In genomic region chr5:20880797-20881775, GRCm38 (mm10) we compare ENCODE assay signal across 8 mouse cellular contexts. TPM values are rescaled to one million over a fixed set of nuclear protein-coding genes. Genes with fewer than 3 reads are reported as not detected.
DNase-seq lines count a peak whose midpoint lies in the region; ATAC-seq and TF ChIP-seq lines count a peak whose summit lies in the region.

No protein-coding gene starts in this region.

- peak; percentile 4; the same call in 1 of the 2 replicates for TF ChIP-seq CTCF in gastrocnemius, adult 2 months (IDR thresholded peaks at IDR 0.05)

- peak; percentile 51 for ATAC-seq in intestine, embryonic 14.5 days (replicated peaks; ENCODE audit: low FRiP score, low TSS enrichment, low read depth)

- 1% methylated on average over 55 of the region's 64 CpGs for WGBS in intestine, embryonic 14.5 days

- no peaks in the 10 kb centered on the region for H3K27me3 ChIP-seq in intestine, embryonic 14.5 days (replicated peaks; ENCODE audit: control insufficient read depth, insufficient read depth, low read length)
- no peaks in the 10 kb centered on the region for H3K27me3 ChIP-seq in megakaryocyte, embryonic 14.5 days (replicated peaks)

- intact Hi-C loops in gastrocnemius, adult 2 months (cut with DNase I), result loop anchor here (5.0 kb wide), 1 partner anchor 176 kb away; the partner anchor contains the start of gene Ptpn12
- intact Hi-C loops in left cerebral cortex, postnatal 14 days (cut with DNase I), result no loop called here

- H3K9me3 ChIP-seq in intestine, embryonic 14.5 days (ENCODE audit: control insufficient read depth, low read length), result no peaks in the 10 kb centered on the region
- no peaks in the 10 kb centered on the region for H3K9me3 ChIP-seq in megakaryocyte, embryonic 14.5 days

- 0 out of 2 replicates have a peak, but pooled peaks cover under 1% of the 10 kb centered on the region for H3K36me3 ChIP-seq in intestine, embryonic 14.5 days (ENCODE audit: control insufficient read depth, insufficient read depth, low read length)
- H3K36me3 ChIP-seq in megakaryocyte, embryonic 14.5 days (replicated peaks; ENCODE audit: low read length), result peaks cover 15% of the 10 kb centered on the region

- H3K9ac ChIP-seq in intestine, embryonic 14.5 days (ENCODE audit: low read length), result peak overlapping the region; percentile 72

- peak; percentile 69 for DNase-seq in R1 (ENCODE audit: low read depth, low spot score)
- DNase-seq in cerebellum, postnatal 36 days, result peak; percentile 60 to 64
- peak; percentile 80 for DNase-seq in gastrocnemius, adult 2 months
- peak; percentile 82 for DNase-seq in intestine, embryonic 14.5 days (ENCODE audit: low spot score)
- peak; percentile 53 to 58 for DNase-seq in left cerebral cortex, postnatal 14 days (ENCODE audit: low spot score in 2 of 2)
- DNase-seq in right cerebral cortex, postnatal 10 days (ENCODE audit: low spot score in 2 of 2), result peak; percentile 64 to 67
- DNase-seq in urinary bladder, postnatal 10 days (ENCODE audit: low spot score), result peak; percentile 18

- peaks cover 14% of the 10 kb centered on the region; the same call in 1 of the 2 replicates for H3K4me1 ChIP-seq in intestine, embryonic 14.5 days (replicated peaks; ENCODE audit: control insufficient read depth, insufficient read depth, low read length)
- H3K4me1 ChIP-seq in megakaryocyte, embryonic 14.5 days, result peaks cover 65% of the 10 kb centered on the region

- H3K27ac ChIP-seq in gastrocnemius, adult 2 months, result peak overlapping the region; percentile 97
- H3K27ac ChIP-seq in intestine, embryonic 14.5 days (ENCODE audit: low read depth), result peak overlapping the region; percentile 91

- peak overlapping the region; percentile 94 for H3K4me3 ChIP-seq in gastrocnemius, adult 2 months
- H3K4me3 ChIP-seq in intestine, embryonic 14.5 days (ENCODE audit: low read depth, low read length), result peak overlapping the region; percentile 57
- peak overlapping the region; percentile 96 for H3K4me3 ChIP-seq in megakaryocyte, embryonic 14.5 days (replicated peaks)

- peak overlapping the region; percentile 68 for H3K4me2 ChIP-seq in intestine, embryonic 14.5 days (ENCODE audit: low read length)

RNA-seq across cellular contexts. Expression of gene Phtf2, which starts 0.8 kb away (rescaled TPM):
- total RNA-seq in gastrocnemius, adult 2 months (2021), result 100 to 1,000 TPM; 176 to 181 TPM
- polyA plus RNA-seq in intestine, embryonic 14.5 days (2014; fragmentation: Nextera tagmentation; extraction: Ambion mirVana), result 11.4 and 14.5 TPM in 2 replicates
- total RNA-seq in left cerebral cortex, postnatal 14 days (2021), result 10 to 100 TPM; 23.2 to 24.9 TPM
- 1.0 and 1.5 TPM in 2 replicates for polyA plus RNA-seq in megakaryocyte, embryonic 14.5 days (2012; ENCODE audit: insufficient read depth, low replicate concordance)

RNA-seq across cellular contexts. Expression of gene Tmem60, which starts 0.9 kb away (rescaled TPM):
- total RNA-seq in gastrocnemius, adult 2 months (2021), result 10 to 100 TPM; 17.6 to 19.7 TPM
- 54.7 and 61.3 TPM in 2 replicates for polyA plus RNA-seq in intestine, embryonic 14.5 days (2014; fragmentation: Nextera tagmentation; extraction: Ambion mirVana)
- total RNA-seq in left cerebral cortex, postnatal 14 days (2021), result 10 to 100 TPM; 22.0 to 23.3 TPM
- 3.9 TPM in 1 of 2 replicates, not detected in the other for polyA plus RNA-seq in megakaryocyte, embryonic 14.5 days (2012; ENCODE audit: insufficient read depth, low replicate concordance)

Comparison
In these comparisons a context has a peak if more than half of its experiments do, and no peak if none do; other contexts are left out.
1. Peak in every context shown above with its lines: DNase-seq, ATAC-seq, H3K4me3 ChIP-seq and H3K27ac ChIP-seq.
2. DNase-seq: peak in every context shown above with its lines; median percentile 82 in intestine, embryonic 14.5 days; 80 in gastrocnemius, adult 2 months; 69 in R1; 66 in right cerebral cortex, postnatal 10 days; 62 in cerebellum, postnatal 36 days; 56 in left cerebral cortex, postnatal 14 days; 18 in urinary bladder, postnatal 10 days.
3. RNA of gene Phtf2, which starts 0.8 kb away (total RNA-seq): 176 to 181 TPM in gastrocnemius, adult 2 months; 23.2 to 24.9 TPM in left cerebral cortex, postnatal 14 days; every median in the first group is over 4 times any median in the second.